Mouse (Mus musculus): ENCODE results near the gene Zfand3. TPM values are rescaled to one million over a fixed set of nuclear protein-coding genes. Genes with fewer than 3 reads are reported as not detected.

The Zfand3 gene
- polyA plus RNA-seq, 1 experiment = 105 TPM

DNA sequence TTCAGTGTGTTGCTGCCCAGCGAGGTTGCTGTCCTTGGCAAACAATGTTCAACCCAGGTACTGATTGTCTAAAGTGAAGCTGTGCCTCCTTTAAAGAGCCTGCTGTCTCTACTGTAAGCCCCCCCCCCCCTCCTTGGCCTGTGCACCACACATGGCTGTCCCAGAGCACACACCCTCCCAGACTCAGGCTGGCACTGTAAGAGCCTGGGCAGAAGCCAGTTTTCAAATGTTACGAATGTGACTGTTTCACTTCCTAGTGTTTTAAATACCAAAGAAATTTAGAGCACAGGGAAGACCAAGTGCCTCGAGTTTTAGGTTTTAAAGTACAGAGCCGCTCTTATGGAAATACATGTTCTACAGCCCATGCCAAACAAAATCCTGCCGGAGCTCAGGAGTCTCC lies 234.9 kb downstream of the Zfand3 start:
- Histone ChIP-seq H3K4me1 (ENCODE audit: control insufficient read depth, insufficient read depth, insufficient read length, low read length) (peaks cover 4% of the 10 kb centered on the region), H3K4me3 (ENCODE audit: insufficient read depth, low read depth, low read length) (no peak overlapping the region), H3K27ac (replicated peaks; ENCODE audit: low read depth, low read length) (no peak overlapping the region)

- Histone ChIP-seq H3K4me3 (ENCODE audit: insufficient read depth, low read depth, low read length) (no peak overlapping the region), H3K27ac (replicated peaks; ENCODE audit: low read depth, low read length) (no peak overlapping the region), H3K4me1 (ENCODE audit: control insufficient read depth, insufficient read depth, insufficient read length, low read length) (peaks cover 4% of the 10 kb centered on the region)
These were observed 236.1 kb downstream of the Zfand3 start for GRCm38 (mm10) chr17:30240659-30241058.

- Histone ChIP-seq H3K4me3 (ENCODE audit: insufficient read depth, low read depth, low read length) (no peak overlapping the region), H3K4me1 (ENCODE audit: control insufficient read depth, insufficient read depth, insufficient read length, low read length) (peaks cover 6% of the 10 kb centered on the region), H3K27ac (replicated peaks; ENCODE audit: low read depth, low read length) (no peak overlapping the region)
These were observed 236.5 kb downstream of the Zfand3 start for GRCm38 (mm10) chr17:30241061-30241460.

- Histone ChIP-seq H3K4me3 (ENCODE audit: insufficient read depth, low read depth, low read length) (no peak overlapping the region), H3K4me1 (ENCODE audit: control insufficient read depth, insufficient read depth, insufficient read length, low read length) (peaks cover 6% of the 10 kb centered on the region), H3K27ac (replicated peaks; ENCODE audit: low read depth, low read length) (no peak overlapping the region)
These were observed 237.3 kb downstream of the Zfand3 start for GRCm38 (mm10) chr17:30241720-30242322.

DNA sequence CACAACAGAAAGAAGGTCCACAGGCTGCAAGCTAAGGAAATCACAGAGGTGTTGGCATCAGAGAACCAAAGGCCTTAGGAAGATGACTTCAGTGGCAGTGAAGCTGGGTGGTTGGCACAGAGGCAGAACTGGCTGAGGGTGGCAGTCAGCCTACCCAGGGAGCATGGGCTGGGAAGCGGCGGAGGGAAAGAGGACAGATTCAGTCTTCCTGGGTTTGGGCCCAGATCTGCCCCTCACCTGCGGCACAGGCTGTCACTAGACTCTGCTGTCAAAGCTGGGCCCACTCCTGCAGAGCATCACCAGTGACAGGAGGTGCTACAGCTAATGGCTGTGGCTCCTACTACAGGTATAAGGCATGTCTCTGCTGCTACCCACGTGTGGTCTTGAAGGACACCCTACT lies 238.1 kb downstream of the Zfand3 start:
- Histone ChIP-seq H3K27ac (replicated peaks; ENCODE audit: low read depth, low read length) (no peak overlapping the region), H3K4me3 (ENCODE audit: insufficient read depth, low read depth, low read length) (no peak overlapping the region), H3K4me1 (ENCODE audit: control insufficient read depth, insufficient read depth, insufficient read length, low read length) (peaks cover 6% of the 10 kb centered on the region)

- peaks cover 6% of the 10 kb centered on the region for H3K4me1 ChIP-seq (ENCODE audit: control insufficient read depth, insufficient read depth, insufficient read length, low read length)
These were observed 239.0 kb downstream of the Zfand3 start for GRCm38 (mm10) chr17:30243540-30243939.

GRCm38 (mm10) chr17:30244651-30245307 lies 240.2 kb downstream of the Zfand3 start:
- Histone ChIP-seq H3K27ac (replicated peaks; ENCODE audit: low read depth, low read length) (no peak overlapping the region), H3K4me1 (ENCODE audit: control insufficient read depth, insufficient read depth, insufficient read length, low read length) (peaks cover 6% of the 10 kb centered on the region), H3K4me3 (ENCODE audit: insufficient read depth, low read depth, low read length) (no peak overlapping the region)

More at GRCm38 (mm10) chr17:30243540-30243939, 239.0 kb downstream of the Zfand3 start:
- Histone ChIP-seq H3K27ac (replicated peaks; ENCODE audit: low read depth, low read length) (no peak overlapping the region), H3K4me3 (ENCODE audit: insufficient read depth, low read depth, low read length) (no peak overlapping the region)

DNA sequence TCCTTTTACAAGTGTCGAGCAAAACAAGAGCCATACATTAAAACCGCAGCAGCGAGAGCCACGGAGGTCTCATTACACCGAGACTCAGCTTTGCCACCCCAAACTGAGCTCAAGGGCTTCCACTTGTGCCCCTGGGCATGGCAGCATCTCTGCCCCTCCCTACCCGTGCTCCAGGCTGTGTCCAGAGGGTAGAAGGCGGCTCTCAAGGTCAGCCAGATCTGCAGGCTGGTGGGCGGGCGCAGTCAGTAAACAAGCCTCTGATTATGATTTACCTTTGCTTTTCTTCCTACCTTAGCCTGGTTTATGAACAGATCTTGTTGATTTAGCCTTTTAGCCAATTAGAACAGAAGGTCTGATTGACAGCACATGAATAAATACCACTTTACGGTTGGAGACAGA lies 240.8 kb downstream of the Zfand3 start:
- Histone ChIP-seq H3K4me3 (ENCODE audit: insufficient read depth, low read depth, low read length) (no peak overlapping the region), H3K27ac (replicated peaks; ENCODE audit: low read depth, low read length) (no peak overlapping the region), H3K4me1 (ENCODE audit: control insufficient read depth, insufficient read depth, insufficient read length, low read length) (peaks cover 4% of the 10 kb centered on the region)

- Histone ChIP-seq H3K27ac (replicated peaks; ENCODE audit: low read depth, low read length) (no peak overlapping the region), H3K4me3 (ENCODE audit: insufficient read depth, low read depth, low read length) (no peak overlapping the region), H3K4me1 (ENCODE audit: control insufficient read depth, insufficient read depth, insufficient read length, low read length) (no peaks in the 10 kb centered on the region)
These were observed 248.5 kb downstream of the Zfand3 start for GRCm38 (mm10) chr17:30253028-30253427.

DNA sequence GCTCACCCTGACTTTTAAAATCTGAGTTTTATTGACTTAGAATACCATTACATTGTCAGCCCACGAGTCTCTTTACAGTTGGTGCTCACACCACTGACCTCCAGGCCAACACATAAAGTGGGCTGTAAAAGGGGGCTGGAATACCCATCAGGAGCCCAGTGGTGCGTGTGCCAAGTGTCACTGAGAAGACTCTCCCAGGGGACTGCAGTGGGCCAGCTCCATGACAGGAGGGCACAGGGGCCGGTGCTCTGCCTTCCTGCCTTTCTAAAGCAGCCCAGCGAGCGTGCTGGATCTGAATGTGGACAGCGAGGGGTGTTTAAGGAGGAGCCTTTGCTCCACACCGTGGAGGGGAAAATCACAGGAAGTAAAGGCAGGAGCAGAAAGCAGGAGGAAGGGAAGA lies 249.4 kb downstream of the Zfand3 start:
- Histone ChIP-seq H3K4me3 (ENCODE audit: insufficient read depth, low read depth, low read length) (no peak overlapping the region), H3K27ac (replicated peaks; ENCODE audit: low read depth, low read length) (no peak overlapping the region), H3K4me1 (ENCODE audit: control insufficient read depth, insufficient read depth, insufficient read length, low read length) (no peaks in the 10 kb centered on the region)

- Histone ChIP-seq H3K4me3 (ENCODE audit: insufficient read depth, low read depth, low read length) (no peak overlapping the region), H3K27ac (replicated peaks; ENCODE audit: low read depth, low read length) (no peak overlapping the region), H3K4me1 (ENCODE audit: control insufficient read depth, insufficient read depth, insufficient read length, low read length) (peaks cover 5% of the 10 kb centered on the region; the same call in 1 of the 2 replicates)
These were observed 251.5 kb downstream of the Zfand3 start for GRCm38 (mm10) chr17:30255928-30256560.

DNA sequence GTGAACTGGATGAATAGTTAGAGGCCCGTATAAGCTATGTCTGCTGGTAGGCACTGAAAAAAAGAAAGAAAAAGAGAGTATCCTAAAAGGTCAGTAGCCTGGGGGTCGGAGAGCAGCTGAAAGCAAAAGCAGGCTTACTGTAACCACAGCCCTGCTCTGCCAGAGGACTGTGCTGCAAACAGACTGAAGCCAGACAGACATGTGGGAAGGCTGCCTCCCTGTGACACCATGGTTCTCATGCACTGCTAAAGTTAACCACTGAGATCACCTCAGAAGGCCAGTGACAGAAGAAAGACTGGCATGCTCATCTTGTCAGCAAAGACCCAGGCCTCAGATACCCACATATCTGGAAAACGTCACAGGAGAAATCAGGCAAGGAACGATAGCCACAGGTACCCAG lies 253.9 kb downstream of the Zfand3 start:
- no peak overlapping the region for H3K27ac ChIP-seq (replicated peaks; ENCODE audit: low read depth, low read length)
- peaks cover 21% of the 10 kb centered on the region for H3K4me1 ChIP-seq (ENCODE audit: control insufficient read depth, insufficient read depth, insufficient read length, low read length)
- H3K4me3 ChIP-seq (ENCODE audit: insufficient read depth, low read depth, low read length) = no peak overlapping the region

- Histone ChIP-seq H3K27ac (replicated peaks; ENCODE audit: low read depth, low read length) (no peak overlapping the region), H3K4me1 (ENCODE audit: control insufficient read depth, insufficient read depth, insufficient read length, low read length) (peaks cover 21% of the 10 kb centered on the region), H3K4me3 (ENCODE audit: insufficient read depth, low read depth, low read length) (no peak overlapping the region)
These were observed 255.4 kb downstream of the Zfand3 start for GRCm38 (mm10) chr17:30259938-30260337.
